Mouse (Mus musculus): Measurements from ENCODE around the gene Slc22a23. TPM values are rescaled to one million over a fixed set of nuclear protein-coding genes. Genes with fewer than 3 reads are reported as not detected.

Gene Slc22a23
- polyA plus RNA-seq, 1 experiment from 2014 or later: 25.4 TPM

GRCm38 (mm10) chr13:34371951-34372869 is 27.2 kb upstream of the Slc22a23 start:
- Histone ChIP-seq H3K27ac (ENCODE audit: low read depth, low read length) (no peak overlapping the region), H3K4me3 (ENCODE audit: low read depth, low read length) (no peak overlapping the region), H3K9me3 (ENCODE audit: control insufficient read depth, low read length) (no peaks in the 10 kb centered on the region), H3K9ac (replicated peaks; ENCODE audit: low read depth, low read length) (no peak overlapping the region), H3K36me3 (ENCODE audit: control insufficient read depth, insufficient read depth, low read length) (no peaks in the 10 kb centered on the region), H3K27me3 (ENCODE audit: control insufficient read depth, insufficient read depth, low read length) (no peaks in the 10 kb centered on the region), H3K4me2 (ENCODE audit: low read depth, low read length) (no peak overlapping the region), H3K4me1 (ENCODE audit: control insufficient read depth, insufficient read depth, low read length) (no peaks in the 10 kb centered on the region)
- WGBS: 80% methylated on average over 6 of the region's 6 CpGs
- no peak for ATAC-seq (ENCODE audit: low read depth)

- no peak for ATAC-seq (ENCODE audit: low read depth)
- WGBS: 88% methylated on average over 4 of the region's 4 CpGs
- Histone ChIP-seq H3K27me3 (ENCODE audit: control insufficient read depth, insufficient read depth, low read length) (no peaks in the 10 kb centered on the region), H3K4me3 (ENCODE audit: low read depth, low read length) (no peak overlapping the region), H3K4me2 (ENCODE audit: low read depth, low read length) (no peak overlapping the region), H3K4me1 (ENCODE audit: control insufficient read depth, insufficient read depth, low read length) (no peaks in the 10 kb centered on the region), H3K36me3 (ENCODE audit: control insufficient read depth, insufficient read depth, low read length) (no peaks in the 10 kb centered on the region), H3K27ac (ENCODE audit: low read depth, low read length) (no peak overlapping the region), H3K9ac (replicated peaks; ENCODE audit: low read depth, low read length) (no peak overlapping the region), H3K9me3 (ENCODE audit: control insufficient read depth, low read length) (no peaks in the 10 kb centered on the region)
These were observed 25.4 kb upstream of the Slc22a23 start for GRCm38 (mm10) chr13:34370281-34370825.

- ATAC-seq (ENCODE audit: low read depth): no peak
These were observed 20.2 kb upstream of the Slc22a23 start for GRCm38 (mm10) chr13:34365226-34365625.

GRCm38 (mm10) chr13:34355656-34356055 is 10.7 kb upstream of the Slc22a23 start:
- 94% methylated on average over 5 of the region's 5 CpGs for WGBS
- Histone ChIP-seq H3K9ac (replicated peaks; ENCODE audit: low read depth, low read length) (no peak overlapping the region), H3K4me2 (ENCODE audit: low read depth, low read length) (no peak overlapping the region), H3K4me1 (ENCODE audit: control insufficient read depth, insufficient read depth, low read length) (no peaks in the 10 kb centered on the region), H3K9me3 (ENCODE audit: control insufficient read depth, low read length) (no peaks in the 10 kb centered on the region), H3K4me3 (ENCODE audit: low read depth, low read length) (no peak overlapping the region), H3K27me3 (ENCODE audit: control insufficient read depth, insufficient read depth, low read length) (no peaks in the 10 kb centered on the region), H3K27ac (ENCODE audit: low read depth, low read length) (no peak overlapping the region), H3K36me3 (ENCODE audit: control insufficient read depth, insufficient read depth, low read length) (no peaks in the 10 kb centered on the region)
- ATAC-seq (ENCODE audit: low read depth): no peak

More at GRCm38 (mm10) chr13:34365226-34365625, 20.2 kb upstream of the Slc22a23 start:
- no peaks in the 10 kb centered on the region for H3K36me3 ChIP-seq (ENCODE audit: control insufficient read depth, insufficient read depth, low read length)
- no peaks in the 10 kb centered on the region for H3K4me1 ChIP-seq (ENCODE audit: control insufficient read depth, insufficient read depth, low read length)
- 27% methylated on average over 1 of the region's 1 CpGs for WGBS
- H3K9me3 ChIP-seq (ENCODE audit: control insufficient read depth, low read length): no peaks in the 10 kb centered on the region
- no peak overlapping the region for H3K9ac ChIP-seq (replicated peaks; ENCODE audit: low read depth, low read length)
- H3K4me2 ChIP-seq (ENCODE audit: low read depth, low read length): no peak overlapping the region
- H3K27me3 ChIP-seq (ENCODE audit: control insufficient read depth, insufficient read depth, low read length): no peaks in the 10 kb centered on the region
- no peak overlapping the region for H3K27ac ChIP-seq (ENCODE audit: low read depth, low read length)
- H3K4me3 ChIP-seq (ENCODE audit: low read depth, low read length): no peak overlapping the region

GRCm38 (mm10) chr13:34354830-34355624 is 10.0 kb upstream of the Slc22a23 start:
- H3K4me1 ChIP-seq (ENCODE audit: control insufficient read depth, insufficient read depth, low read length): no peaks in the 10 kb centered on the region
- H3K9ac ChIP-seq (replicated peaks; ENCODE audit: low read depth, low read length): no peak overlapping the region
- WGBS: 89% methylated on average over 10 of the region's 10 CpGs

GRCm38 (mm10) chr13:34353241-34353640 is 8.3 kb upstream of the Slc22a23 start:
- no peak for ATAC-seq (ENCODE audit: low read depth)
- no peak overlapping the region for H3K4me3 ChIP-seq (ENCODE audit: low read depth, low read length)
- H3K27ac ChIP-seq (ENCODE audit: low read depth, low read length): no peak overlapping the region
- H3K36me3 ChIP-seq (ENCODE audit: control insufficient read depth, insufficient read depth, low read length): no peaks in the 10 kb centered on the region
- no peak overlapping the region for H3K4me2 ChIP-seq (ENCODE audit: low read depth, low read length)
- H3K9me3 ChIP-seq (ENCODE audit: control insufficient read depth, low read length): no peaks in the 10 kb centered on the region
- H3K4me1 ChIP-seq (ENCODE audit: control insufficient read depth, insufficient read depth, low read length): no peaks in the 10 kb centered on the region
- WGBS: 47% methylated on average over 7 of the region's 7 CpGs
- no peaks in the 10 kb centered on the region for H3K27me3 ChIP-seq (ENCODE audit: control insufficient read depth, insufficient read depth, low read length)
- no peak overlapping the region for H3K9ac ChIP-seq (replicated peaks; ENCODE audit: low read depth, low read length)

More at GRCm38 (mm10) chr13:34354830-34355624, 10.0 kb upstream of the Slc22a23 start:
- Histone ChIP-seq H3K9me3 (ENCODE audit: control insufficient read depth, low read length) (no peaks in the 10 kb centered on the region), H3K4me2 (ENCODE audit: low read depth, low read length) (no peak overlapping the region), H3K27me3 (ENCODE audit: control insufficient read depth, insufficient read depth, low read length) (no peaks in the 10 kb centered on the region), H3K27ac (ENCODE audit: low read depth, low read length) (no peak overlapping the region), H3K36me3 (ENCODE audit: control insufficient read depth, insufficient read depth, low read length) (no peaks in the 10 kb centered on the region), H3K4me3 (ENCODE audit: low read depth, low read length) (no peak overlapping the region)
- no peak for ATAC-seq (ENCODE audit: low read depth)

GRCm38 (mm10) chr13:34351437-34351836 is 6.5 kb upstream of the Slc22a23 start:
- no peak for ATAC-seq (ENCODE audit: low read depth)
- H3K36me3 ChIP-seq (ENCODE audit: control insufficient read depth, insufficient read depth, low read length): no peaks in the 10 kb centered on the region
- no peak overlapping the region for H3K4me2 ChIP-seq (ENCODE audit: low read depth, low read length)
- H3K27me3 ChIP-seq (ENCODE audit: control insufficient read depth, insufficient read depth, low read length): no peaks in the 10 kb centered on the region
- H3K4me3 ChIP-seq (ENCODE audit: low read depth, low read length): no peak overlapping the region
- H3K4me1 ChIP-seq (ENCODE audit: control insufficient read depth, insufficient read depth, low read length): no peaks in the 10 kb centered on the region
- H3K27ac ChIP-seq (ENCODE audit: low read depth, low read length): no peak overlapping the region
- no peak overlapping the region for H3K9ac ChIP-seq (replicated peaks; ENCODE audit: low read depth, low read length)
- no peaks in the 10 kb centered on the region for H3K9me3 ChIP-seq (ENCODE audit: control insufficient read depth, low read length)

GRCm38 (mm10) chr13:34347960-34348889 is 3.2 kb upstream of the Slc22a23 start:
- no peak for ATAC-seq (ENCODE audit: low read depth)
- H3K9ac ChIP-seq (replicated peaks; ENCODE audit: low read depth, low read length): no peak overlapping the region
- H3K4me3 ChIP-seq (ENCODE audit: low read depth, low read length): no peak overlapping the region
- no peak overlapping the region for H3K4me2 ChIP-seq (ENCODE audit: low read depth, low read length)
- no peaks in the 10 kb centered on the region for H3K36me3 ChIP-seq (ENCODE audit: control insufficient read depth, insufficient read depth, low read length)
- H3K4me1 ChIP-seq (ENCODE audit: control insufficient read depth, insufficient read depth, low read length): peaks cover 11% of the 10 kb centered on the region
- H3K27me3 ChIP-seq (ENCODE audit: control insufficient read depth, insufficient read depth, low read length): no peaks in the 10 kb centered on the region
- no peaks in the 10 kb centered on the region for H3K9me3 ChIP-seq (ENCODE audit: control insufficient read depth, low read length)
- WGBS: 73% methylated on average over 7 of the region's 7 CpGs
- H3K27ac ChIP-seq (ENCODE audit: low read depth, low read length): no peak overlapping the region

Measured in neural tube, embryonic 14.5 days (tissue).